Mouse (Mus musculus) MEL (cell line): ENCODE measurements around the gene Stkld1. TPM values are rescaled to one million over a fixed set of nuclear protein-coding genes. Genes with fewer than 3 reads are reported as not detected.

Experiments
- DNase-seq: peaks from one replicate; pipeline ENCODE4 v3.0.0; 2011; ENCODE audit warnings: low read depth, low spot score
- H3K27ac ChIP-seq: 2 replicates; pipeline ENCODE4 v1.5.1; 2012; ENCODE audit warnings: low read depth, mild to moderate bottlenecking, control low read depth, low read length, moderate library complexity; ENCODE audit not compliant: control insufficient read depth
- H3K27me3 ChIP-seq, 2 experiments: fragments of 150-350 bp in 1 of 2; sonication (generic) in 1 of 2; 2 replicates each; pipeline ENCODE4 v1.6.1; 2012; ENCODE audit warnings: low read length in 2 of 2, mild to moderate bottlenecking in 2 of 2, improper control_type of control experiment in 1 of 2, moderate library complexity in 1 of 2; ENCODE audit not compliant: insufficient read depth in 2 of 2, control insufficient read depth in 1 of 2
- H3K36me3 ChIP-seq, 2 experiments: 2 replicates each; pipeline ENCODE4 v1.6.1; 2012 to 2014; ENCODE audit warnings: low read length in 2 of 2, improper control_type of control experiment in 1 of 2, inconsistent platforms in 1 of 2, mild to moderate bottlenecking in 1 of 2; ENCODE audit not compliant: insufficient read depth in 2 of 2, control insufficient read depth in 1 of 2
- H3K4me1 ChIP-seq, 2 experiments: fragments of 150-350 bp in 1 of 2; sonication (generic) in 1 of 2; 2 replicates each; pipeline ENCODE4 v1.6.1; 2012; ENCODE audit warnings: low read length in 2 of 2, improper control_type of control experiment in 1 of 2, mild to moderate bottlenecking in 1 of 2; ENCODE audit not compliant: insufficient read depth in 2 of 2, control insufficient read depth in 1 of 2
- H3K4me3 ChIP-seq, 2 experiments: fragments of 150-350 bp in 1 of 2; sonication (generic) in 1 of 2; 2 replicates each; pipeline ENCODE4 v1.5.1; 2012; ENCODE audit warnings: low read depth in 2 of 2, low read length in 2 of 2, mild to moderate bottlenecking in 2 of 2, moderate library complexity in 2 of 2, control low read depth in 1 of 2, improper control_type of control experiment in 1 of 2; ENCODE audit not compliant: control insufficient read depth in 1 of 2, insufficient read depth in 1 of 2
- H3K79me2 ChIP-seq: 2 replicates; pipeline ENCODE4 v1.6.1; 2012; ENCODE audit warnings: mild to moderate bottlenecking, low read length, moderate library complexity; ENCODE audit not compliant: control insufficient read depth, poor library complexity, insufficient read depth
- H3K9ac ChIP-seq: 2 replicates; pipeline ENCODE4 v1.6.1; 2012; ENCODE audit warnings: low read depth, mild to moderate bottlenecking, control low read depth, low read length, moderate library complexity; ENCODE audit not compliant: control insufficient read depth, poor library complexity, severe bottlenecking
- H3K9me3 ChIP-seq: fragments of 150-350 bp; sonication (generic); replicated peaks from 2 replicates; pipeline ENCODE4 v1.6.1; 2012; ENCODE audit warnings: mild to moderate bottlenecking, low read length, improper control_type of control experiment, moderate library complexity; ENCODE audit not compliant: insufficient read depth
- CHD2 ChIP-seq: IDR thresholded peaks from 2 replicates; pipeline ENCODE4 v1.6.1; 2011; ENCODE audit warnings: low read length, improper control_type of control experiment
- CTCF ChIP-seq, 3 experiments: IDR thresholded peaks in 2 of 3; conservative IDR thresholded peaks in 1 of 3; 2 replicates each; pipeline ENCODE4 v1.5.1; 2011 to 2012; ENCODE audit warnings: low read length in 3 of 3, low read depth in 2 of 3, mild to moderate bottlenecking in 2 of 3, improper control_type of control experiment in 1 of 3, inconsistent platforms in 1 of 3, mixed read lengths in 1 of 3, moderate library complexity in 1 of 3; ENCODE audit not compliant: control insufficient read depth in 1 of 3, insufficient read depth in 1 of 3, poor library complexity in 1 of 3, severe bottlenecking in 1 of 3
- ELF1 ChIP-seq: IDR thresholded peaks from 2 replicates; pipeline ENCODE4 v1.6.1; 2014; ENCODE audit warnings: low read depth, mild to moderate bottlenecking, inconsistent platforms, low read length, improper control_type of control experiment, moderate library complexity
- EP300 ChIP-seq, 2 experiments: IDR thresholded peaks; 2 replicates each; pipeline ENCODE4 v1.6.1; 2011; ENCODE audit warnings: improper control_type of control experiment in 2 of 2, low read length in 2 of 2, low read depth in 1 of 2, mild to moderate bottlenecking in 1 of 2
- ETS1 ChIP-seq: IDR thresholded peaks from 2 replicates; pipeline ENCODE4 v1.6.1; 2012; ENCODE audit warnings: low read depth, mild to moderate bottlenecking, inconsistent platforms, low read length, improper control_type of control experiment, moderate library complexity
- GABPA ChIP-seq: IDR thresholded peaks from 2 replicates; pipeline ENCODE4 v1.6.1; 2012; ENCODE audit warnings: low read depth, mild to moderate bottlenecking, inconsistent platforms, low read length, improper control_type of control experiment, moderate library complexity
- GATA1 ChIP-seq: IDR thresholded peaks from 2 replicates; pipeline ENCODE4 v1.6.1; 2011; ENCODE audit warnings: low read depth, low read length, improper control_type of control experiment
- HCFC1 ChIP-seq: IDR thresholded peaks from 2 replicates; pipeline ENCODE4 v1.6.1; 2012; ENCODE audit warnings: low read depth, mild to moderate bottlenecking, inconsistent platforms, low read length, improper control_type of control experiment, moderate library complexity
- KAT2A ChIP-seq: conservative IDR thresholded peaks from 2 replicates; pipeline ENCODE4 v1.6.1; 2012; ENCODE audit warnings: low read depth, low read length, improper control_type of control experiment, inconsistent platforms
- MAFK ChIP-seq: IDR thresholded peaks from 2 replicates; pipeline ENCODE4 v1.6.1; 2011; ENCODE audit warnings: low read depth, mild to moderate bottlenecking, low read length, improper control_type of control experiment, borderline replicate concordance
- MAX ChIP-seq: IDR thresholded peaks from 2 replicates; pipeline ENCODE4 v1.6.1; 2011; ENCODE audit warnings: low read length, improper control_type of control experiment
- MAZ ChIP-seq: IDR thresholded peaks from 2 replicates; pipeline ENCODE4 v1.6.1; 2012; ENCODE audit warnings: low read depth, mild to moderate bottlenecking, inconsistent platforms, low read length, improper control_type of control experiment
- MEF2A ChIP-seq: IDR thresholded peaks from 2 replicates; pipeline ENCODE4 v1.6.1; 2014; ENCODE audit warnings: low read depth, mild to moderate bottlenecking, inconsistent platforms, low read length, improper control_type of control experiment; ENCODE audit not compliant: poor library complexity, insufficient replicate concordance, severe bottlenecking; ENCODE audit errors: extremely low read depth
- MXI1 ChIP-seq: IDR thresholded peaks from 2 replicates; pipeline ENCODE4 v1.6.1; 2011; ENCODE audit warnings: mild to moderate bottlenecking, low read depth, low read length, improper control_type of control experiment
- MYC ChIP-seq: IDR thresholded peaks from 2 replicates; pipeline ENCODE4 v1.6.1; 2011; ENCODE audit warnings: low read depth, mild to moderate bottlenecking, low read length, improper control_type of control experiment, moderate library complexity
- NELFE ChIP-seq: IDR thresholded peaks from 2 replicates; pipeline ENCODE4 v1.6.1; 2011; ENCODE audit warnings: low read depth, low read length, improper control_type of control experiment
- POLR2A ChIP-seq, 2 experiments: IDR thresholded peaks; 2 replicates each; pipeline ENCODE4 v1.6.1; 2011 to 2012; ENCODE audit warnings: low read length in 2 of 2, mild to moderate bottlenecking in 2 of 2, control low read depth in 1 of 2, improper control_type of control experiment in 1 of 2, low read depth in 1 of 2, moderate library complexity in 1 of 2; ENCODE audit not compliant: control insufficient read depth in 1 of 2, insufficient read depth in 1 of 2, poor library complexity in 1 of 2
- POLR2AphosphoS5 ChIP-seq: IDR thresholded peaks from 2 replicates; pipeline ENCODE4 v1.6.1; 2012; ENCODE audit warnings: low read depth, borderline replicate concordance, mild to moderate bottlenecking, inconsistent platforms, low read length, moderate library complexity, mixed read lengths
- RAD21 ChIP-seq: IDR thresholded peaks from 2 replicates; pipeline ENCODE4 v1.6.1; 2011; ENCODE audit warnings: mild to moderate bottlenecking, low read depth, low read length, improper control_type of control experiment
- SIN3A ChIP-seq: IDR thresholded peaks from 2 replicates; pipeline ENCODE4 v1.6.1; 2012; ENCODE audit warnings: low read length, improper control_type of control experiment, inconsistent platforms
- SMC3 ChIP-seq: IDR thresholded peaks from 2 replicates; pipeline ENCODE4 v1.6.1; 2011; ENCODE audit warnings: low read depth, low read length, improper control_type of control experiment
- TAL1 ChIP-seq: IDR thresholded peaks from 2 replicates; pipeline ENCODE4 v1.6.1; 2012; ENCODE audit warnings: mild to moderate bottlenecking, inconsistent platforms, low read length, moderate library complexity, mixed read lengths
- TBP ChIP-seq: IDR thresholded peaks from 2 replicates; pipeline ENCODE4 v1.8.0; 2011; ENCODE audit warnings: low read depth, low read length, improper control_type of control experiment
- UBTF ChIP-seq: IDR thresholded peaks from 2 replicates; pipeline ENCODE4 v1.6.1; 2012; ENCODE audit warnings: low read depth, mild to moderate bottlenecking, inconsistent platforms, low read length, improper control_type of control experiment, moderate library complexity, borderline replicate concordance; ENCODE audit not compliant: insufficient read depth
- USF2 ChIP-seq, 2 experiments: IDR thresholded peaks; 2 replicates each; pipeline ENCODE4 v1.6.1; 2011 to 2012; ENCODE audit warnings: improper control_type of control experiment in 2 of 2, low read length in 2 of 2, borderline replicate concordance in 1 of 2, inconsistent platforms in 1 of 2, low read depth in 1 of 2, mild to moderate bottlenecking in 1 of 2; ENCODE audit not compliant: insufficient read depth in 1 of 2
- ZC3H11A ChIP-seq: IDR thresholded peaks from 2 replicates; pipeline ENCODE4 v1.6.1; 2012; ENCODE audit warnings: low read depth, mild to moderate bottlenecking, inconsistent platforms, low read length, improper control_type of control experiment
- ZMIZ1 ChIP-seq: IDR thresholded peaks from 2 replicates; pipeline ENCODE4 v1.6.1; 2012; ENCODE audit warnings: low read depth, mild to moderate bottlenecking, inconsistent platforms, low read length, improper control_type of control experiment, moderate library complexity
- ZNF384 ChIP-seq: IDR thresholded peaks from 2 replicates; pipeline ENCODE4 v1.6.1; 2012; ENCODE audit warnings: low read depth, mild to moderate bottlenecking, inconsistent platforms, low read length, improper control_type of control experiment
- polyA plus RNA-seq, 2 experiments: library from polyadenylated mRNA; stranded (reverse) in 1 of 2; unstranded in 1 of 2; fragments of >175 nt in 1 of 2; fragments of >200 nt in 1 of 2; gene quantifications; 2 replicates each; pipeline versions ENCODE4 v1.2.1 to v1.2.4; 2012; ENCODE audit warnings: low replicate concordance in 2 of 2, low read depth in 1 of 2; ENCODE audit not compliant: insufficient read length in 2 of 2, insufficient read depth in 1 of 2, missing spikeins in 1 of 2
- total RNA-seq: library from RNA; depleted of rRNA; stranded (reverse); fragments of 300-350 nt; gene quantifications from 2 replicates; pipeline ENCODE4 v1.2.3, GENCODE M21; 2012

The Stkld1 gene
- total and polyA plus RNA-seq, 3 experiments, result 0.25 TPM; not detected in 2

- Histone ChIP-seq H3K4me3 (no peak overlapping the region), H3K79me2 (peaks cover 28% of the 10 kb centered on the region), H3K9me3 (no peaks in the 10 kb centered on the region), H3K36me3 (peaks cover 1 to 33% of the 10 kb centered on the region in 2 experiments; a peak in 2 of 4 replicates), H3K4me1 (peaks cover 16 to 41% of the 10 kb centered on the region in 2 experiments), H3K27ac (peak overlapping the region; percentile 18; the same call in 1 of the 2 replicates), H3K9ac (no peak overlapping the region), H3K27me3 (no peaks in the 10 kb centered on the region)
- peak; percentile 25 for DNase-seq
- TF ChIP-seq KAT2A (no peak), GABPA (no peak), NELFE (no peak), TAL1 (no peak), CHD2 (no peak), MAZ (no peak), USF2 (IDR thresholded peaks at IDR 0.05; ENCODE audit: borderline replicate concordance in 1 of 2, insufficient read depth in 1 of 2, low read depth in 1 of 2, low read length in 2 of 2) (no peak), RAD21 (no peak), MEF2A (no peak), SIN3A (no peak), UBTF (no peak), MAFK (no peak), ZMIZ1 (no peak), ELF1 (no peak), CTCF (IDR thresholded peaks at IDR 0.05 in 2 of 3, conservative IDR thresholded peaks at IDR 0.05 in 1 of 3; ENCODE audit: control insufficient read depth in 1 of 3, insufficient read depth in 1 of 3, low read depth in 2 of 3, low read length in 3 of 3, poor library complexity in 1 of 3, severe bottlenecking in 1 of 3) (no peak), EP300 (IDR thresholded peaks at IDR 0.05; ENCODE audit: low read depth in 1 of 2, low read length in 2 of 2) (no peak)
Observed at GRCm38 (mm10) chr2:26935286-26935685, 1.4 kb downstream of the Stkld1 start.

- Histone ChIP-seq H3K27ac (peak overlapping the region; percentile 67), H3K4me1 (peaks cover 15 to 32% of the 10 kb centered on the region in 2 experiments), H3K36me3 (peaks cover under 1 to 23% of the 10 kb centered on the region in 2 experiments; a peak in 2 of 4 replicates), H3K79me2 (peaks cover 18% of the 10 kb centered on the region), H3K9me3 (no peaks in the 10 kb centered on the region), H3K27me3 (no peaks in the 10 kb centered on the region), H3K9ac (no peak overlapping the region), H3K4me3 (no peak overlapping the region)
- peak; percentile 76 for DNase-seq
- TF ChIP-seq SMC3 (no peak), HCFC1 (peak; percentile 35; the same call in 1 of the 2 replicates), MAFK (no peak), TAL1 (no peak), SIN3A (peak; percentile 73), POLR2A (IDR thresholded peaks at IDR 0.05; ENCODE audit: control insufficient read depth in 1 of 2, insufficient read depth in 1 of 2, low read depth in 1 of 2, low read length in 2 of 2, poor library complexity in 1 of 2) (0 out of 4 replicates have a peak, but pooled peaks of 1 of the 2 experiments have one; percentile 27), ZMIZ1 (0 out of 2 replicates have a peak, but pooled peaks have one; percentile 16), ZNF384 (no peak), POLR2AphosphoS5 (no peak), RAD21 (no peak), USF2 (IDR thresholded peaks at IDR 0.05; ENCODE audit: borderline replicate concordance in 1 of 2, insufficient read depth in 1 of 2, low read depth in 1 of 2, low read length in 2 of 2) (no peak), MXI1 (peak; percentile 49; the same call in 1 of the 2 replicates), MAX (peak; percentile 46; the same call in 1 of the 2 replicates), GATA1 (0 out of 2 replicates have a peak, but pooled peaks have one; percentile 58), TBP (peak; percentile 39; the same call in 1 of the 2 replicates), MYC (0 out of 2 replicates have a peak, but pooled peaks have one; percentile 36), MAZ (no peak), GABPA (no peak), ELF1 (peak; percentile 26; the same call in 1 of the 2 replicates), ZC3H11A (0 out of 2 replicates have a peak, but pooled peaks have one; percentile 12), CTCF (IDR thresholded peaks at IDR 0.05 in 2 of 3, conservative IDR thresholded peaks at IDR 0.05 in 1 of 3; ENCODE audit: control insufficient read depth in 1 of 3, insufficient read depth in 1 of 3, low read depth in 2 of 3, low read length in 3 of 3, poor library complexity in 1 of 3, severe bottlenecking in 1 of 3) (no peak), NELFE (no peak), ETS1 (peak; percentile 78), CHD2 (no peak)
Observed at GRCm38 (mm10) chr2:26936425-26936824, 2.6 kb downstream of the Stkld1 start.
